Mouse (Mus musculus): ENCODE results near the gene Rab5c. TPM values are rescaled to one million over a fixed set of nuclear protein-coding genes. Genes with fewer than 3 reads are reported as not detected.

The Rab5c gene
- polyA plus RNA-seq, 1 experiment: 350 TPM

GRCm38 (mm10) chr11:100775921-100776320, 37.9 kb upstream of the Rab5c start:
- H3K4me1 ChIP-seq (ENCODE audit: control insufficient read depth, insufficient read depth, insufficient read length, low read length): peaks cover 4% of the 10 kb centered on the region; the same call in 1 of the 2 replicates
- H3K36me3 ChIP-seq (ENCODE audit: control insufficient read depth, insufficient read depth, low read length): peaks cover 2% of the 10 kb centered on the region; the same call in 1 of the 2 replicates
- no peak overlapping the region for H3K27ac ChIP-seq (ENCODE audit: insufficient read depth, low read depth, low read length)
- WGBS: 86% methylated on average over 10 of the region's 10 CpGs
- no peak for TF ChIP-seq CTCF (IDR thresholded peaks at IDR 0.05; ENCODE audit: extremely low read depth, insufficient read length, insufficient replicate concordance, low read depth, low read length)
- TF ChIP-seq POLR2A (IDR thresholded peaks at IDR 0.05; ENCODE audit: low read depth, low read length): no peak
- H3K4me3 ChIP-seq (ENCODE audit: low read depth, low read length): no peak overlapping the region
- H3K27me3 ChIP-seq (ENCODE audit: control insufficient read depth, insufficient read depth, low read length): no peaks in the 10 kb centered on the region

- Histone ChIP-seq H3K36me3 (ENCODE audit: control insufficient read depth, insufficient read depth, low read length) (no peaks in the 10 kb centered on the region), H3K27me3 (ENCODE audit: control insufficient read depth, insufficient read depth, low read length) (no peaks in the 10 kb centered on the region), H3K4me1 (ENCODE audit: control insufficient read depth, insufficient read depth, insufficient read length, low read length) (peaks cover 10% of the 10 kb centered on the region), H3K27ac (ENCODE audit: insufficient read depth, low read depth, low read length) (no peak overlapping the region), H3K4me3 (ENCODE audit: low read depth, low read length) (no peak overlapping the region)
- 79% methylated on average over 4 of the region's 4 CpGs for WGBS
- TF ChIP-seq POLR2A (IDR thresholded peaks at IDR 0.05; ENCODE audit: low read depth, low read length) (no peak), CTCF (IDR thresholded peaks at IDR 0.05; ENCODE audit: extremely low read depth, insufficient read length, insufficient replicate concordance, low read depth, low read length) (no peak)
Measured at GRCm38 (mm10) chr11:100774261-100774660, 36.2 kb upstream of the Rab5c start.

GRCm38 (mm10) chr11:100770646-100771408, 32.8 kb upstream of the Rab5c start, which contains the start of gene Ghdc:
TSS of gene Ghdc (minus strand) at chr11:100770957.
- peaks cover 10% of the 10 kb centered on the region for H3K4me1 ChIP-seq (ENCODE audit: control insufficient read depth, insufficient read depth, insufficient read length, low read length)
- TF ChIP-seq CTCF (IDR thresholded peaks at IDR 0.05; ENCODE audit: extremely low read depth, insufficient read length, insufficient replicate concordance, low read depth, low read length) (no peak), POLR2A (IDR thresholded peaks at IDR 0.05; ENCODE audit: low read depth, low read length) (peak; percentile 34; the same call in 1 of the 2 replicates)
- no peaks in the 10 kb centered on the region for H3K36me3 ChIP-seq (ENCODE audit: control insufficient read depth, insufficient read depth, low read length)
- peak within 1 kb of the TSS; percentile 35 for H3K27ac ChIP-seq (ENCODE audit: insufficient read depth, low read depth, low read length)
- no peaks in the 10 kb centered on the region for H3K27me3 ChIP-seq (ENCODE audit: control insufficient read depth, insufficient read depth, low read length)
- 9% methylated on average over 17 of the region's 17 CpGs for WGBS
- H3K4me3 ChIP-seq (ENCODE audit: low read depth, low read length): peak within 1 kb of the TSS; percentile 65

- Histone ChIP-seq H3K27me3 (ENCODE audit: control insufficient read depth, insufficient read depth, low read length) (no peaks in the 10 kb centered on the region), H3K4me1 (ENCODE audit: control insufficient read depth, insufficient read depth, insufficient read length, low read length) (peaks cover 10% of the 10 kb centered on the region), H3K36me3 (ENCODE audit: control insufficient read depth, insufficient read depth, low read length) (no peaks in the 10 kb centered on the region), H3K27ac (ENCODE audit: insufficient read depth, low read depth, low read length) (no peak overlapping the region), H3K4me3 (ENCODE audit: low read depth, low read length) (peak overlapping the region; percentile 65)
- WGBS: 54% methylated on average over 6 of the region's 6 CpGs
- TF ChIP-seq POLR2A (IDR thresholded peaks at IDR 0.05; ENCODE audit: low read depth, low read length) (no peak), CTCF (IDR thresholded peaks at IDR 0.05; ENCODE audit: extremely low read depth, insufficient read length, insufficient replicate concordance, low read depth, low read length) (no peak)
Measured at GRCm38 (mm10) chr11:100769980-100770379, 32.0 kb upstream of the Rab5c start.

DNA sequence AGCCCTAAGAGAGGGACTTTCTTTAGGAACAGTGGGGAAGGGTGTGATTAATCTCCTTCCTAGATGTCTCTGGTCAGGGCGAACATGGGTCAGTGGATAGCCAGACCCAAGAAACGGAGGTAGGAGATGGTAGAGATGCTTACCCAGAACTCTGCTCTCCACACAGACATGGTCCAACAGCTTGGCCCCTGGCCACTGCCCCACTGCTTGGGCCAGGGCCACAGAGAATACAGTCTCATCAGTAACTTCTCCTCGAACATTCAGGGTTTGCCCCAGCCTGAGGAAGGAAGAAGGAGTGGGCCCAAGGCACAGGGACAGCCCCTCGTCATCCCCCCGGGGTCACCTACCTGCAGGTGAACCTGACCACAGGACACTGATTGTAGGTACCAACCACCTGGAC, 29.9 kb upstream of the Rab5c start:
- H3K4me3 ChIP-seq (ENCODE audit: low read depth, low read length): no peak overlapping the region
- no peaks in the 10 kb centered on the region for H3K27me3 ChIP-seq (ENCODE audit: control insufficient read depth, insufficient read depth, low read length)
- no peak overlapping the region for H3K27ac ChIP-seq (ENCODE audit: insufficient read depth, low read depth, low read length)
- TF ChIP-seq POLR2A (IDR thresholded peaks at IDR 0.05; ENCODE audit: low read depth, low read length) (no peak), CTCF (IDR thresholded peaks at IDR 0.05; ENCODE audit: extremely low read depth, insufficient read length, insufficient replicate concordance, low read depth, low read length) (no peak)
- H3K4me1 ChIP-seq (ENCODE audit: control insufficient read depth, insufficient read depth, insufficient read length, low read length): peaks cover 10% of the 10 kb centered on the region
- WGBS: 91% methylated on average over 5 of the region's 5 CpGs
- no peaks in the 10 kb centered on the region for H3K36me3 ChIP-seq (ENCODE audit: control insufficient read depth, insufficient read depth, low read length)

GRCm38 (mm10) chr11:100766726-100767125, 28.7 kb upstream of the Rab5c start:
- 70% methylated on average over 9 of the region's 9 CpGs for WGBS
- no peak for TF ChIP-seq CTCF (IDR thresholded peaks at IDR 0.05; ENCODE audit: extremely low read depth, insufficient read length, insufficient replicate concordance, low read depth, low read length)
- TF ChIP-seq POLR2A (IDR thresholded peaks at IDR 0.05; ENCODE audit: low read depth, low read length): no peak
- Histone ChIP-seq H3K27ac (ENCODE audit: insufficient read depth, low read depth, low read length) (no peak overlapping the region), H3K4me3 (ENCODE audit: low read depth, low read length) (no peak overlapping the region), H3K4me1 (ENCODE audit: control insufficient read depth, insufficient read depth, insufficient read length, low read length) (peaks cover 13% of the 10 kb centered on the region), H3K27me3 (ENCODE audit: control insufficient read depth, insufficient read depth, low read length) (no peaks in the 10 kb centered on the region), H3K36me3 (ENCODE audit: control insufficient read depth, insufficient read depth, low read length) (no peaks in the 10 kb centered on the region)

- WGBS: 84% methylated on average over 7 of the region's 7 CpGs
- no peak for TF ChIP-seq POLR2A (IDR thresholded peaks at IDR 0.05; ENCODE audit: low read depth, low read length)
- no peak for TF ChIP-seq CTCF (IDR thresholded peaks at IDR 0.05; ENCODE audit: extremely low read depth, insufficient read length, insufficient replicate concordance, low read depth, low read length)
- Histone ChIP-seq H3K27me3 (ENCODE audit: control insufficient read depth, insufficient read depth, low read length) (peaks cover 9% of the 10 kb centered on the region), H3K4me3 (ENCODE audit: low read depth, low read length) (peak within 1 kb of the TSS; percentile 64), H3K27ac (ENCODE audit: insufficient read depth, low read depth, low read length) (no peak within 1 kb of the TSS), H3K36me3 (ENCODE audit: control insufficient read depth, insufficient read depth, low read length) (no peaks in the 10 kb centered on the region), H3K4me1 (ENCODE audit: control insufficient read depth, insufficient read depth, insufficient read length, low read length) (peaks cover 13% of the 10 kb centered on the region)
Measured at GRCm38 (mm10) chr11:100762831-100763230, 24.8 kb upstream of the Rab5c start, which contains the start of gene Hcrt. TSS of gene Hcrt (minus strand) at chr11:100762931.

Data from small intestine, adult 2 months (tissue).